Mouse (Mus musculus): ENCODE results near the gene Ugcg.

GRCm38 (mm10) chr4:59255988-59256387, 66.9 kb downstream of the Ugcg start:
- TF ChIP-seq CTCF (IDR thresholded peaks at IDR 0.05; ENCODE audit: low read depth) (no peak), EP300 (IDR thresholded peaks at IDR 0.05; ENCODE audit: low read depth) (no peak)
